Mouse (Mus musculus) limb, embryonic 11.5 days (tissue): Measurements from ENCODE around the gene Hykk. TPM values are rescaled to one million over a fixed set of nuclear protein-coding genes. Genes with fewer than 3 reads are reported as not detected.

ENCODE experiments used
- ATAC-seq: fragments of 200-750 bp; cut with Nextera tagmentation; 2 replicates; pipeline ENCODE4 v1.8.0; 2017; ENCODE audit warnings: low read depth; ENCODE audit not compliant: insufficient number of reproducible peaks, low FRiP score, low TSS enrichment
- DNase-seq: peaks from one replicate; pipeline ENCODE4 v3.0.0-alpha.2; 2015; ENCODE audit warnings: low spot score
- H3K27ac ChIP-seq: fragments of 300-500 bp; sonication (generic); replicated peaks from 2 replicates; pipeline ENCODE4 v1.5.1; 2014; ENCODE audit warnings: low read depth, mild to moderate bottlenecking, low read length
- H3K27me3 ChIP-seq: fragments of 300-500 bp; sonication (generic); 2 replicates; pipeline ENCODE4 v1.6.1; 2014; ENCODE audit warnings: mild to moderate bottlenecking, low read length, mixed read lengths; ENCODE audit not compliant: control insufficient read depth, insufficient read depth
- H3K36me3 ChIP-seq: fragments of 300-500 bp; sonication (generic); 2 replicates; pipeline ENCODE4 v1.6.1; 2014; ENCODE audit warnings: mild to moderate bottlenecking, low read length, moderate library complexity, mixed read lengths; ENCODE audit not compliant: control insufficient read depth, insufficient read depth
- H3K4me1 ChIP-seq: fragments of 300-500 bp; sonication (generic); 2 replicates; pipeline ENCODE4 v1.6.1; 2014; ENCODE audit warnings: low read length, mixed read lengths; ENCODE audit not compliant: control insufficient read depth, insufficient read depth
- H3K4me2 ChIP-seq: fragments of 300-500 bp; sonication (generic); 2 replicates; pipeline ENCODE4 v1.6.1; 2014; ENCODE audit warnings: low read depth, mild to moderate bottlenecking, moderate library complexity; ENCODE audit not compliant: severe bottlenecking
- H3K4me3 ChIP-seq: fragments of 300-500 bp; sonication (generic); 2 replicates; pipeline ENCODE4 v1.5.1; 2014; ENCODE audit warnings: low read depth, low read length
- H3K9ac ChIP-seq: fragments of 300-500 bp; sonication (generic); 2 replicates; pipeline ENCODE4 v1.6.1; 2014; ENCODE audit warnings: mild to moderate bottlenecking, low read length
- H3K9me3 ChIP-seq: fragments of 300-500 bp; sonication (generic); 2 replicates; pipeline ENCODE4 v1.6.1; 2016; ENCODE audit warnings: low read length; ENCODE audit not compliant: control insufficient read depth
- WGBS: fragments of 180-500 bp; shearing (Covaris S2); extraction: QIAGEN DNeasy Blood & Tissue Kit; methylation state at CpG from one replicate; pipeline ENCODE4 v1.1.7; 2014; 5-methylcytosine and 5-hydroxymethylcytosine counted together
- polyA plus RNA-seq: library from polyadenylated mRNA; unstranded; fragments of >200 nt; fragmentation: Nextera tagmentation; extraction: Ambion mirVana; gene quantifications from 2 replicates; pipeline ENCODE4 v1.2.1, GENCODE M21; 2014

Gene Hykk
- polyA plus RNA-seq, 1 experiment from 2014 or later: 5.3 TPM

- WGBS: 93% methylated on average over 5 of the region's 5 CpGs
- DNase-seq: no peak
- ATAC-seq: no peak
These were observed 1.7 kb downstream of the Hykk start for GRCm38 (mm10) chr9:54918781-54919180.

GRCm38 (mm10) chr9:54919946-54920345 is 2.9 kb downstream of the Hykk start:
- Histone ChIP-seq H3K27ac (no peak overlapping the region), H3K9ac (no peak overlapping the region), H3K27me3 (no peaks in the 10 kb centered on the region), H3K4me1 (no peaks in the 10 kb centered on the region), H3K4me3 (no peak overlapping the region), H3K36me3 (no peaks in the 10 kb centered on the region), H3K4me2 (no peak overlapping the region), H3K9me3 (no peaks in the 10 kb centered on the region; the same call in 1 of the 2 replicates)
- DNase-seq (no peak), ATAC-seq (no peak)
- WGBS: 59% methylated on average over 4 of the region's 4 CpGs

More at GRCm38 (mm10) chr9:54918781-54919180, 1.7 kb downstream of the Hykk start:
- no peaks in the 10 kb centered on the region for H3K27me3 ChIP-seq
- no peak overlapping the region for H3K4me3 ChIP-seq
- no peak overlapping the region for H3K9ac ChIP-seq
- H3K27ac ChIP-seq: no peak overlapping the region
- no peak overlapping the region for H3K4me2 ChIP-seq
- H3K36me3 ChIP-seq: no peaks in the 10 kb centered on the region
- no peaks in the 10 kb centered on the region for H3K4me1 ChIP-seq
- H3K9me3 ChIP-seq: no peaks in the 10 kb centered on the region; the same call in 1 of the 2 replicates

GRCm38 (mm10) chr9:54930741-54931140 is 13.7 kb downstream of the Hykk start:
- H3K27ac ChIP-seq: no peak overlapping the region
- H3K27me3 ChIP-seq: no peaks in the 10 kb centered on the region
- no peak overlapping the region for H3K9ac ChIP-seq
- H3K4me3 ChIP-seq: no peak overlapping the region
- no peaks in the 10 kb centered on the region for H3K9me3 ChIP-seq
- no peak overlapping the region for H3K4me2 ChIP-seq
- H3K36me3 ChIP-seq: no peaks in the 10 kb centered on the region
- WGBS: 80% methylated on average over 1 of the region's 1 CpGs
- no peaks in the 10 kb centered on the region for H3K4me1 ChIP-seq
- ATAC-seq (no peak), DNase-seq (no peak)

- Histone ChIP-seq H3K4me1 (no peaks in the 10 kb centered on the region), H3K4me2 (no peak overlapping the region), H3K9ac (no peak overlapping the region), H3K27me3 (no peaks in the 10 kb centered on the region), H3K27ac (no peak overlapping the region), H3K4me3 (no peak overlapping the region), H3K36me3 (no peaks in the 10 kb centered on the region), H3K9me3 (no peaks in the 10 kb centered on the region)
- ATAC-seq (no peak), DNase-seq (peak; percentile 19)
- WGBS: 3% methylated on average over 1 of the region's 1 CpGs
These were observed 14.7 kb downstream of the Hykk start for GRCm38 (mm10) chr9:54931765-54932164.

GRCm38 (mm10) chr9:54932379-54932778 is 15.3 kb downstream of the Hykk start:
- H3K9me3 ChIP-seq: no peaks in the 10 kb centered on the region
- H3K4me3 ChIP-seq: no peak overlapping the region
- H3K27ac ChIP-seq: no peak overlapping the region
- WGBS: 69% methylated on average over 2 of the region's 2 CpGs
- DNase-seq (no peak), ATAC-seq (no peak)
- no peak overlapping the region for H3K9ac ChIP-seq
- H3K27me3 ChIP-seq: no peaks in the 10 kb centered on the region
- no peaks in the 10 kb centered on the region for H3K36me3 ChIP-seq
- H3K4me1 ChIP-seq: no peaks in the 10 kb centered on the region
- H3K4me2 ChIP-seq: no peak overlapping the region

GRCm38 (mm10) chr9:54942071-54942470 is 25.0 kb downstream of the Hykk start:
- no peak overlapping the region for H3K4me3 ChIP-seq
- H3K4me1 ChIP-seq: no peaks in the 10 kb centered on the region
- DNase-seq: no peak
- H3K9ac ChIP-seq: no peak overlapping the region
- WGBS: 80% methylated on average over 4 of the region's 4 CpGs
- no peaks in the 10 kb centered on the region for H3K27me3 ChIP-seq
- H3K27ac ChIP-seq: no peak overlapping the region
- no peaks in the 10 kb centered on the region for H3K9me3 ChIP-seq
- ATAC-seq: no peak
- H3K4me2 ChIP-seq: no peak overlapping the region
- no peaks in the 10 kb centered on the region for H3K36me3 ChIP-seq

- no peak overlapping the region for H3K4me2 ChIP-seq
- H3K4me3 ChIP-seq: no peak overlapping the region
- H3K27ac ChIP-seq: no peak overlapping the region
- 69% methylated on average over 2 of the region's 2 CpGs for WGBS
- H3K36me3 ChIP-seq: no peaks in the 10 kb centered on the region
- no peaks in the 10 kb centered on the region for H3K27me3 ChIP-seq
- DNase-seq (no peak), ATAC-seq (no peak)
- H3K9ac ChIP-seq: no peak overlapping the region
- no peaks in the 10 kb centered on the region for H3K9me3 ChIP-seq
- no peaks in the 10 kb centered on the region for H3K4me1 ChIP-seq
These were observed 27.4 kb downstream of the Hykk start for GRCm38 (mm10) chr9:54944467-54944866.

- no peak for ATAC-seq
- 72% methylated on average over 16 of the region's 16 CpGs for WGBS
- Histone ChIP-seq H3K27ac (no peak overlapping the region), H3K9me3 (no peaks in the 10 kb centered on the region), H3K27me3 (no peaks in the 10 kb centered on the region), H3K9ac (no peak overlapping the region), H3K36me3 (no peaks in the 10 kb centered on the region), H3K4me2 (no peak overlapping the region), H3K4me1 (peaks cover under 1% of the 10 kb centered on the region; the same call in 1 of the 2 replicates), H3K4me3 (no peak overlapping the region)
- DNase-seq: no peak
These were observed 29.2 kb downstream of the Hykk start for GRCm38 (mm10) chr9:54946256-54946655.

- H3K4me2 ChIP-seq: no peak overlapping the region
- ATAC-seq: no peak
- no peaks in the 10 kb centered on the region for H3K27me3 ChIP-seq
- no peak for DNase-seq
- H3K9ac ChIP-seq: no peak overlapping the region
- H3K9me3 ChIP-seq: no peaks in the 10 kb centered on the region
- peaks cover 9% of the 10 kb centered on the region for H3K4me1 ChIP-seq
- H3K27ac ChIP-seq: no peak overlapping the region
- peaks cover 8% of the 10 kb centered on the region; the same call in 1 of the 2 replicates for H3K36me3 ChIP-seq
- no peak overlapping the region for H3K4me3 ChIP-seq
These were observed 32.4 kb downstream of the Hykk start for GRCm38 (mm10) chr9:54949465-54949864.
